Comparison of ENCODE assay signal across 21 mouse cellular contexts in genomic region chr19:38400851-38401250, GRCm38 (mm10). TPM values are rescaled to one million over a fixed set of nuclear protein-coding genes. Genes with fewer than 3 reads are reported as not detected.
DNase-seq lines count a peak whose midpoint lies in the region; ATAC-seq and TF ChIP-seq lines count a peak whose summit lies in the region.
"Had no signal": no experiment of that assay in that cellular context is flagged by ENCODE, and none has a peak within 500 bp of the region (broad histone marks: within the 10 kb centered on the region; RNA-seq: fewer than 3 reads in every experiment).

No protein-coding gene starts in this region.

- ATAC-seq in erythroid progenitor cell, adult 5-6 weeks (replicated peaks; ENCODE audit: low FRiP score, poor library complexity, severe bottlenecking) = peak; percentile 70; the same call in 1 of the 2 replicates
- peak; percentile 55 for ATAC-seq in liver, embryonic 14.5 days (ENCODE audit: insufficient read depth)
- no peak for ATAC-seq in midbrain, postnatal 0 days (ENCODE audit: low FRiP score)
- ATAC-seq: forebrain, embryonic 14.5 days; hindbrain, embryonic 16.5 days; midbrain, embryonic 16.5 days had no signal

- H3K4me3 ChIP-seq in spleen, adult 2 months (ENCODE audit: extremely low read depth, insufficient read depth, insufficient read length) = no peak overlapping the region
- no peak overlapping the region for H3K4me3 ChIP-seq in liver, embryonic 14.5 days (ENCODE audit: insufficient read depth in 1 of 2, low read depth in 2 of 2, low read length in 2 of 2)
- no peak overlapping the region for H3K4me3 ChIP-seq in heart, embryonic 10.5 days
- no peak overlapping the region for H3K4me3 ChIP-seq in midbrain, postnatal 0 days (ENCODE audit: low read depth, low read length)
- H3K4me3 ChIP-seq: embryonic facial prominence, embryonic 12.5 days; erythroblast, embryonic 14.5 days; gastrocnemius, adult 2 months had no signal

- H3K27ac ChIP-seq in spleen, adult 2 months (ENCODE audit: insufficient read depth, low read length) = peak overlapping the region; percentile 1; the same call in 1 of the 2 replicates
- H3K27ac ChIP-seq in liver, embryonic 14.5 days = no peak overlapping the region
- no peak overlapping the region for H3K27ac ChIP-seq in heart, embryonic 10.5 days
- H3K27ac ChIP-seq in midbrain, postnatal 0 days (ENCODE audit: low read depth, low read length) = no peak overlapping the region
- H3K27ac ChIP-seq: embryonic facial prominence, embryonic 12.5 days; gastrocnemius, adult 2 months; kidney, postnatal 0 days had no signal

- no peak for DNase-seq in spleen, adult 2 months (ENCODE audit: low read depth in 1 of 2, low spot score in 2 of 2)
- no peak for DNase-seq in spleen, postnatal 4 days (ENCODE audit: low spot score in 2 of 2)
- DNase-seq in liver, embryonic 14.5 days (ENCODE audit: low read depth in 3 of 3, low spot score in 3 of 3) = peak in 1 of 3 experiments; percentile 19
- DNase-seq in heart, embryonic 10.5 days (ENCODE audit: low spot score) = no peak
- no peak for DNase-seq in gastrocnemius, postnatal 36 days
- DNase-seq in midbrain, postnatal 0 days (ENCODE audit: low spot score) = no peak
- DNase-seq: adrenal gland, postnatal 10 days; B cell, adult 2 months; cerebellum, adult 2 months; cerebellum, postnatal 25 days; gastrocnemius, adult 2 months; kidney, adult 2 months; lung, adult 2 months; thymus, adult 18-20 months had no signal

- peak overlapping the region; percentile 8; the same call in 1 of the 2 replicates for H3K4me2 ChIP-seq in liver, embryonic 14.5 days (ENCODE audit: low read depth)
- H3K4me2 ChIP-seq in midbrain, postnatal 0 days (ENCODE audit: low read depth, low read length, poor library complexity, severe bottlenecking) = no peak overlapping the region
- H3K4me2 ChIP-seq: embryonic facial prominence, embryonic 12.5 days had no signal

- no peak for TF ChIP-seq POLR2A in spleen, adult 2 months (IDR thresholded peaks at IDR 0.05; ENCODE audit: low read depth, low read length)

- H3K4me1 ChIP-seq in spleen, adult 2 months (ENCODE audit: control insufficient read depth, insufficient read depth, insufficient read length) = no peaks in the 10 kb centered on the region; the same call in 1 of the 2 replicates
- peaks cover 2 to 21% of the 10 kb centered on the region in 2 experiments for H3K4me1 ChIP-seq in liver, embryonic 14.5 days (replicated peaks; ENCODE audit: control insufficient read depth in 2 of 2, insufficient read depth in 2 of 2, low read length in 1 of 2)
- no peaks in the 10 kb centered on the region for H3K4me1 ChIP-seq in heart, embryonic 10.5 days
- no peaks in the 10 kb centered on the region for H3K4me1 ChIP-seq in midbrain, postnatal 0 days (ENCODE audit: insufficient read depth, low read length)

- H3K9ac ChIP-seq in liver, embryonic 14.5 days (replicated peaks) = no peak overlapping the region
- no peak overlapping the region for H3K9ac ChIP-seq in midbrain, postnatal 0 days (replicated peaks; ENCODE audit: low read length, poor library complexity, severe bottlenecking)
- H3K9ac ChIP-seq: embryonic facial prominence, embryonic 12.5 days had no signal

- no peaks in the 10 kb centered on the region for H3K36me3 ChIP-seq in spleen, adult 2 months (ENCODE audit: control insufficient read depth, insufficient read depth, low read length)
- no peaks in the 10 kb centered on the region; the same call in 1 of the 2 replicates for H3K36me3 ChIP-seq in liver, embryonic 14.5 days (replicated peaks; ENCODE audit: control insufficient read depth, insufficient read depth, low read depth)
- 0 out of 2 replicates have a peak, but pooled peaks cover 6% of the 10 kb centered on the region for H3K36me3 ChIP-seq in heart, embryonic 10.5 days
- no peaks in the 10 kb centered on the region for H3K36me3 ChIP-seq in midbrain, postnatal 0 days (ENCODE audit: insufficient read depth, low read length)
- H3K36me3 ChIP-seq: embryonic facial prominence, embryonic 12.5 days had no signal

- TF ChIP-seq CTCF in spleen, adult 2 months (IDR thresholded peaks at IDR 0.05; ENCODE audit: extremely low read depth, insufficient read depth, insufficient read length, insufficient replicate concordance) = no peak
- TF ChIP-seq CTCF in liver, embryonic 14.5 days (IDR thresholded peaks at IDR 0.05; ENCODE audit: low read depth) = no peak
- TF ChIP-seq CTCF in midbrain, postnatal 0 days (IDR thresholded peaks at IDR 0.05) = no peak

- no peaks in the 10 kb centered on the region for H3K27me3 ChIP-seq in spleen, adult 2 months (ENCODE audit: control insufficient read depth, insufficient read depth, low read length)
- H3K27me3 ChIP-seq in liver, embryonic 14.5 days (ENCODE audit: control insufficient read depth, insufficient read depth, low read length) = no peaks in the 10 kb centered on the region
- H3K27me3 ChIP-seq in heart, embryonic 10.5 days (ENCODE audit: insufficient read depth, poor library complexity, severe bottlenecking) = no peaks in the 10 kb centered on the region
- no peaks in the 10 kb centered on the region for H3K27me3 ChIP-seq in midbrain, postnatal 0 days (ENCODE audit: insufficient read depth, low read length)

- intact Hi-C loops in gastrocnemius, postnatal 36 days (cut with DNase I) = no loop called here

- TF ChIP-seq EP300 in liver, embryonic 14.5 days (IDR thresholded peaks at IDR 0.05; ENCODE audit: low read depth) = no peak

- no peaks in the 10 kb centered on the region for H3K9me3 ChIP-seq in liver, embryonic 14.5 days (ENCODE audit: control insufficient read depth, low read length)
- H3K9me3 ChIP-seq in heart, embryonic 10.5 days = no peaks in the 10 kb centered on the region
- H3K9me3 ChIP-seq in midbrain, postnatal 0 days (ENCODE audit: low read length) = no peaks in the 10 kb centered on the region
- H3K9me3 ChIP-seq: embryonic facial prominence, embryonic 12.5 days had no signal

- WGBS in spleen, adult 2 months = 70% methylated on average over 2 of the region's 2 CpGs
- WGBS in liver, embryonic 14.5 days (ENCODE audit: insufficient replicate concordance) = 43% methylated on average over 2 of the region's 2 CpGs
- 79% methylated on average over 2 of the region's 2 CpGs for WGBS in heart, embryonic 10.5 days
- 91% methylated on average over 2 of the region's 2 CpGs for WGBS in midbrain, postnatal 0 days

RNA-seq across cellular contexts. Expression of gene Slc35g1, which starts 5.1 kb away (rescaled TPM):
- polyA plus RNA-seq in spleen, adult 2 months (2012; rRNA removed) = 2.0 and 2.2 TPM in 2 replicates
- 6.1 and 12.6 TPM in 2 replicates for total RNA-seq in erythroid progenitor cell, adult 5-6 weeks (2015; ENCODE audit: low replicate concordance)
- 3.8 and 4.7 TPM in 2 replicates for total RNA-seq in erythroid progenitor cell, adult 5-6 weeks (2017; ENCODE audit: low replicate concordance)
- 2.5 and 3.4 TPM in 2 replicates for polyA plus RNA-seq in liver, embryonic 14.5 days (2012; rRNA removed)
- polyA plus RNA-seq in liver, embryonic 14.5 days (2014; fragmentation: Nextera tagmentation; extraction: Ambion mirVana) = 3.5 and 4.1 TPM in 2 replicates
- 4.1 and 4.8 TPM in 2 replicates for polyA plus RNA-seq in heart, embryonic 10.5 days (2016; fragmentation: Nextera tagmentation; extraction: Ambion mirVana)
- 1 to 10 TPM in 1 of 2 experiments, under 1 TPM in 1; 0.99 to 2.3 TPM for total RNA-seq in gastrocnemius, postnatal 36 days (2021)
- 2.5 and 3.4 TPM in 2 replicates for total RNA-seq in midbrain, postnatal 0 days (2014; rRNA removed)
- 0.93 and 1.4 TPM in 2 replicates for polyA plus RNA-seq in midbrain, postnatal 0 days (2015; fragmentation: Nextera tagmentation; extraction: Ambion mirVana)
